Mouse (Mus musculus) embryo, embryonic 11.5 days (tissue): ENCODE measurements around the gene Olfr1532-ps1.
"Not testable (repeated sequence)": the region's sequence is repeated elsewhere in the genome, so short reads cannot be mapped to it uniquely, and the experiment has no call there.

Source experiments
- DNase-seq: peaks from one replicate; pipeline ENCODE4 v3.0.0-alpha.2; 2012; ENCODE audit warnings: low read depth, low spot score

Olfr1532-ps1 gene

GRCm38 (mm10) chr7:106907676-106908075, at the start of gene Olfr1532-ps1:
Gene Olfr1532-ps1, plus strand, starts transcription at chr7:106908001.
- DNase-seq = no peak

GRCm38 (mm10) chr7:106862885-106863284, 44.9 kb upstream of the Olfr1532-ps1 start, which contains the start of gene Olfr704:
Gene Olfr704, plus strand, starts transcription at chr7:106863185.
- no peak for DNase-seq

- no peak for DNase-seq
Measured at GRCm38 (mm10) chr7:106876791-106877190, 31.0 kb upstream of the Olfr1532-ps1 start, which contains the start of gene Olfr705. Gene Olfr705, minus strand, starts transcription at chr7:106876891.

GRCm38 (mm10) chr7:106888062-106888461, 19.7 kb upstream of the Olfr1532-ps1 start, which contains the start of gene Olfr706:
Gene Olfr706, minus strand, starts transcription at chr7:106888162.
- DNase-seq = no peak

- DNase-seq = not testable (repeated sequence)
Measured at GRCm38 (mm10) chr7:106901141-106901540, 6.7 kb upstream of the Olfr1532-ps1 start, which contains the start of gene Olfr707. Gene Olfr707, minus strand, starts transcription at chr7:106901241.

- DNase-seq = not testable (repeated sequence)
Measured at GRCm38 (mm10) chr7:106920961-106921360, 13.2 kb downstream of the Olfr1532-ps1 start.

GRCm38 (mm10) chr7:106932119-106932518, 24.3 kb downstream of the Olfr1532-ps1 start, which contains the start of gene Olfr709-ps1:
Gene Olfr709-ps1, minus strand, starts transcription at chr7:106932219.
- no peak for DNase-seq

GRCm38 (mm10) chr7:106948212-106948611, 40.4 kb downstream of the Olfr1532-ps1 start, which contains the start of gene Olfr710:
Gene Olfr710, minus strand, starts transcription at chr7:106948312.
- no peak for DNase-seq

GRCm38 (mm10) chr7:106963837-106964236, 56.0 kb downstream of the Olfr1532-ps1 start, which contains the start of gene Olfr6:
Gene Olfr6, minus strand, starts transcription at chr7:106963937.
- DNase-seq = no peak
